Mouse (Mus musculus): ENCODE results near the gene Icosl.
"Not testable (repeated sequence)": the region's sequence is repeated elsewhere in the genome, so short reads cannot be mapped to it uniquely, and the experiment has no call there.

Icosl gene

GRCm38 (mm10) chr10:78124137-78124536, 55.0 kb downstream of the Icosl start:
- DNase-seq = not testable (repeated sequence)

GRCm38 (mm10) chr10:78125061-78125460, 56.0 kb downstream of the Icosl start:
- DNase-seq = not testable (repeated sequence)

- DNase-seq = no peak
Measured at GRCm38 (mm10) chr10:78126311-78126710, 57.2 kb downstream of the Icosl start.

GRCm38 (mm10) chr10:78127046-78127870, 58.2 kb downstream of the Icosl start:
- DNase-seq = no peak

GRCm38 (mm10) chr10:78127931-78128330, 58.8 kb downstream of the Icosl start:
- no peak for DNase-seq

- no peak for DNase-seq
Measured at GRCm38 (mm10) chr10:78128647-78129046, 59.5 kb downstream of the Icosl start.

- DNase-seq = no peak
Measured at GRCm38 (mm10) chr10:78129423-78129822, 60.3 kb downstream of the Icosl start.

- no peak for DNase-seq
Measured at GRCm38 (mm10) chr10:78129998-78130397, 60.9 kb downstream of the Icosl start.
